Mouse (Mus musculus): ENCODE data around the gene Uaca. TPM values are rescaled to one million over a fixed set of nuclear protein-coding genes. Genes with fewer than 3 reads are reported as not detected.

Uaca gene
- polyA plus RNA-seq, 1 experiment from 2014 or later: 7.3 TPM

GRCm38 (mm10) chr9:60929290-60929983 lies 135.1 kb downstream of the Uaca start:
- WGBS (ENCODE audit: insufficient replicate concordance): 70% methylated on average over 4 of the region's 4 CpGs
- H3K27ac ChIP-seq: no peak overlapping the region
- H3K4me2 ChIP-seq: no peak overlapping the region
- peaks cover 3% of the 10 kb centered on the region; the same call in 1 of the 2 replicates for H3K27me3 ChIP-seq (replicated peaks)
- no peak for ATAC-seq
- H3K4me1 ChIP-seq: no peaks in the 10 kb centered on the region
- no peaks in the 10 kb centered on the region for H3K36me3 ChIP-seq
- no peak overlapping the region for H3K9ac ChIP-seq
- no peak overlapping the region for H3K4me3 ChIP-seq
- H3K9me3 ChIP-seq (replicated peaks): no peaks in the 10 kb centered on the region

Other genes with a start within 250 kb of the Uaca start
- gene Lrrc49, start 106.4 kb upstream of the Uaca start, polyA plus RNA-seq (2016; fragmentation: Nextera tagmentation; extraction: Ambion mirVana): 1.7 and 2.0 TPM in 2 replicates
- gene Larp6, start 81.6 kb upstream of the Uaca start, polyA plus RNA-seq (2016; fragmentation: Nextera tagmentation; extraction: Ambion mirVana): 0.05 and 0.25 TPM in 2 replicates

Measured in liver, embryonic 12.5 days (tissue).